ENCODE assay signal across 14 mouse cellular contexts in the genomic region with DNA sequence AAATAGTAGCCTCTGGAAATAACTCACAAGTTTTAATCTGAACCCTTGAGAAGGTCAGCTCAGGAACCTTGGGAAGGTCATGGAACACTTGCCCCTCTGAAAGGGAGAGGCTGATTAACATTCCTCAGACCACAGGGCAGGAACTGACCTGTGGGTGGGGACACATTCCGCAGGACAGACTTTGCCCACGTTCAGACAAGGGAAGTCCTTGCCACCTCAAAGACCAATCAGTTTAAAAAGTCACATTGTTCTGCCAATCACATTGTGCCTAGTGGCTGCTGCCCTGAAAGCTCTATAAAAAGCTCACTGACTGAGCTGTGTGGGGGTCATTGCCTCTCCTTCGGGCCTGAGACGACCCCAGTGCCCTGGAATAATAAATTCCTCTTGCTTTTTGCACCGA. TPM values are rescaled to one million over a fixed set of nuclear protein-coding genes. Genes with fewer than 3 reads are reported as not detected.
DNase-seq lines count a peak whose midpoint lies in the region; ATAC-seq lines count a peak whose summit lies in the region.
"Had no signal": no experiment of that assay in that cellular context is flagged by ENCODE, and none has a peak within 500 bp of the region (broad histone marks: within the 10 kb centered on the region; RNA-seq: fewer than 3 reads in every experiment).

No protein-coding gene starts in this region.

- whole genome bisulfite sequencing in heart, embryonic 16.5 days: 23% methylated on average over 5 of the region's 5 CpGs
- WGBS in intestine, embryonic 15.5 days: 21% methylated on average over 5 of the region's 5 CpGs

- H3K9me3 ChIP-seq in heart, embryonic 16.5 days (replicated peaks; ENCODE audit: control insufficient read depth, low read length): 0 out of 2 replicates have a peak, but pooled peaks cover 2% of the 10 kb centered on the region
- no peaks in the 10 kb centered on the region for H3K9me3 ChIP-seq in intestine, embryonic 15.5 days
- H3K9me3 ChIP-seq: limb, embryonic 13.5 days had no signal

- no peak overlapping the region for H3K27ac ChIP-seq in heart, embryonic 16.5 days (ENCODE audit: low read length)
- H3K27ac ChIP-seq in intestine, embryonic 15.5 days: no peak overlapping the region
- H3K27ac ChIP-seq: limb, embryonic 13.5 days had no signal

- H3K27me3 ChIP-seq in heart, embryonic 16.5 days (ENCODE audit: control insufficient read depth, insufficient read depth, low read length): no peaks in the 10 kb centered on the region
- H3K27me3 ChIP-seq in intestine, embryonic 15.5 days (replicated peaks): no peaks in the 10 kb centered on the region
- H3K27me3 ChIP-seq: limb, embryonic 13.5 days had no signal

- no peak for DNase-seq in heart, postnatal 4 days
- peak; percentile 25 for DNase-seq in ES-CJ7 (ENCODE audit: low read depth, low spot score)
- DNase-seq in kidney, postnatal 10 days: peak; percentile 34
- no peak for DNase-seq in layer of hippocampus, postnatal 36 days
- DNase-seq in right cerebral cortex, postnatal 36 days (ENCODE audit: low spot score in 2 of 2): no peak
- no peak for DNase-seq in thymus, postnatal 36 days
- DNase-seq: adrenal gland, postnatal 10 days; cerebellum, adult 9-10 months; lung, adult 18-20 months; right cerebral cortex, postnatal 25 days had no signal

- H3K36me3 ChIP-seq in heart, embryonic 16.5 days (ENCODE audit: control insufficient read depth, insufficient read depth): no peaks in the 10 kb centered on the region
- no peaks in the 10 kb centered on the region for H3K36me3 ChIP-seq in intestine, embryonic 15.5 days
- H3K36me3 ChIP-seq: limb, embryonic 13.5 days had no signal

- peak; percentile 60; the same call in 1 of the 2 replicates for ATAC-seq in heart, embryonic 16.5 days (replicated peaks; ENCODE audit: extremely low read depth, insufficient read depth, low FRiP score)
- peak; percentile 56 for ATAC-seq in intestine, embryonic 15.5 days
- ATAC-seq: inflammation-experienced regulatory T-cells, adult 6 months had no signal

- no peak overlapping the region for H3K9ac ChIP-seq in heart, embryonic 16.5 days (ENCODE audit: low read length)
- H3K9ac ChIP-seq in intestine, embryonic 15.5 days: no peak overlapping the region
- H3K9ac ChIP-seq: limb, embryonic 13.5 days had no signal

- H3K4me3 ChIP-seq in heart, embryonic 16.5 days (ENCODE audit: low read length): no peak overlapping the region
- no peak overlapping the region for H3K4me3 ChIP-seq in intestine, embryonic 15.5 days (replicated peaks)
- H3K4me3 ChIP-seq: limb, embryonic 13.5 days had no signal

- H3K4me2 ChIP-seq in heart, embryonic 16.5 days (ENCODE audit: low read depth, low read length): no peak overlapping the region
- H3K4me2 ChIP-seq in intestine, embryonic 15.5 days (replicated peaks): no peak overlapping the region
- H3K4me2 ChIP-seq: limb, embryonic 13.5 days had no signal

- H3K4me1 ChIP-seq in heart, embryonic 16.5 days (ENCODE audit: control insufficient read depth, insufficient read depth, low read length): peaks cover 5% of the 10 kb centered on the region
- no peaks in the 10 kb centered on the region for H3K4me1 ChIP-seq in intestine, embryonic 15.5 days (replicated peaks)

RNA-seq across cellular contexts. Expression of gene Eci2, which starts 31.2 kb away (rescaled TPM):
- 156 and 157 TPM in 2 replicates for polyA plus RNA-seq in heart, embryonic 16.5 days (2015; fragmentation: Nextera tagmentation; extraction: Ambion mirVana)
- 100 to 1,000 TPM; 251 to 275 TPM for total RNA-seq in heart, postnatal 4 days (2021)
- polyA plus RNA-seq in intestine, embryonic 15.5 days (2015; fragmentation: Nextera tagmentation; extraction: Ambion mirVana): 140 and 147 TPM in 2 replicates
- 10 to 100 TPM; 42.7 to 49.5 TPM for total RNA-seq in layer of hippocampus, postnatal 36 days (2021)

Comparison
In these comparisons a context has a peak if more than half of its experiments do, and no peak if none do; other contexts are left out.
1. DNase-seq: peak in ES-CJ7 (single experiment) and kidney, postnatal 10 days (single experiment); none in heart, postnatal 4 days (single experiment), layer of hippocampus, postnatal 36 days (0 of 2), right cerebral cortex, postnatal 36 days (0 of 2) and thymus, postnatal 36 days (0 of 2).
2. RNA of gene Eci2, which starts 31.2 kb away (total RNA-seq): 251 to 275 TPM in heart, postnatal 4 days; 42.7 to 49.5 TPM in layer of hippocampus, postnatal 36 days; every median in the first group is over 4 times any median in the second.